Mouse (Mus musculus) left cerebral cortex, postnatal 36 days (tissue): Measurements from ENCODE around the gene Epo. TPM values are rescaled to one million over a fixed set of nuclear protein-coding genes. Genes with fewer than 3 reads are reported as not detected.

Experiments used
- DNase-seq, 2 experiments: peaks; one replicate each; pipeline ENCODE4 v3.0.0; 2021 to 2022; ENCODE audit warnings: low spot score in 2 of 2, mixed read lengths in 1 of 2
- intact Hi-C: fragments of 180-260 bp; cut with DNase I; formaldehyde crosslinking; loops from one replicate; pipeline ENCODE4 v1.15.1; 2025
- total RNA-seq, 2 experiments: library from RNA; stranded (reverse); gene quantifications; 2 replicates each; pipeline ENCODE4 v1.2.3; 2021

Gene Epo
- total RNA-seq: not detected

DNA sequence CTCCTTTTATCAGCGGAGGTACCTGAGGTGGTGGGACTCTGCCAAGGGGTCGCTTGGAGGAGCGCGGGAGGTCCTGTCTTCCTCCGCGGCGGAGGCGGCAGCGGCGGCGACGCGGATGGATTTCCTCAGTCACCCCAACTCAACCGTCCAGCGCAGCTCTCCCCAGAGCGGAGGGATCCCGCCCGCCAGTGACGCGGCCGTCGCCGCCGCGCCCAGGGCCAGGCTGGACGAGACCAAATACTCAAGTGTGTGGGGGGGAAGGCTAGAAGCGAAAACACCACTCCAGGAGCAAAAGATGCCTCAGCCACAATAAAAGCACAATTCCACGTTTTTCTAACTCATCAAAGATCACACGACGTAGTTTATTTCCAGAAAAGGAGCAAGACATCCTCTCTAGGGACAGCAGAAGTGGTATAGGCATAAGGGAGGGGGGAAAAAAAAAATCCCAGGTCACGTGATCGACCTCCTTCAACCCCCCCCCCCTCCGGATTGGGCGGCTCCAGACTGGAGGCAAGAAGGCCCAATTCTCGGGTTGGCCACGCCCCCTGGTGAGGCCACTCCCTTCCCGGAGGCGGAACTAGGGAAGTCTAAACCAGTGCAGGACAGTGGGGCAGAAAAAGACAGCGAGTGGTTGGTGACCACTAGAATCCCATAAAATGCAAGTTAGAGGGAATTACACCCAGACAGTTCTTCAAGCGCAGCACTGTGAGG lies at the start of gene Epo, which contains the start of gene Gnb2:
Gene Epo, minus strand, starts transcription at position 126 of the 711 bp plus-strand sequence.
Gene Gnb2, minus strand, starts transcription at position 394 of the 711 bp plus-strand sequence.
- peak; percentile 95 to 96 for DNase-seq
- intact Hi-C loops: loop anchor here (2.0 to 5.0 kb wide), 5 partner anchors 20 to 214 kb away; partner anchors contain the start of genes Actl6b, Mospd3, Pop7 and Tsc22d4

DNA sequence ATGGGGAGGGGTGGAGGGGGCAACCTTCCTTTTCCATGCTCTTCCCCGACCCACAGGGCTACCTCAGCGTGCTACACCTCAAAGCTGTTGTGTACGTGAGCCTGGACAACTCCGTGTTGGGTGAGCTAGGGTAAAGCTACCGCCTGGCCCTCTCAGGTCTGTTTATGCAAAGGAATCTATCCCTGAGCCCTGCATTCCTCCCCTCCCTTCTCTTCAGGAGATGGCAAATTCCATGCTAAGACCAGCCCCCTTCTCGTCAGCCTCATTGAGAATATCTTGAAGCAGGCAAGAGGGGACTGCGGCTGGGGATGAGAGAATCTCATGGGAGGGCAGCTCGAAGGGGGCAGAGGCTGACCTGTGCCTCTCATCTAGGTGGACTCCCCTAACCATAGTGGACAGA lies 49.7 kb upstream of the Epo start:
- intact Hi-C loops: loop anchor here (5.0 kb wide), 1 partner anchor 50 kb away; the partner anchor contains the start of genes Epo and Gnb2
- no peak for DNase-seq

DNA sequence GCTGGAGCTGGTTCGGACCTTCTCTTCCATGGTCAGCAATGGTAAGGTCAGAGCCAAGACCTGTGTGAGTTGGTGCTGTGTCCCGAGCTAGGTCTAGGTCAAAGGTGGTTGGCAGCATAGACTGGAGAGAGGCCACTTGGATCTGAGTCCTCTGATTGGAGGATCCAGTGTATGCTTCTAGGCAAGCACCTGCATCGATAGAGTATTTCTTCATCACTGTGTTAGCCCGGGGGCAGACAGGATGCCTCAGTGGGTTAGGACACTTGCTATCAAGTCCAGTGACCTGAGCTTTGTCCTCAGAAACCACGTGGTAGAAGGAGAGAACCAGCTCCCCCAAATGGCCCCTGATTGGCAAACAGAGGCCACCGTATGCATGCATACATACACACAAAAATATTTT lies 47.2 kb upstream of the Epo start:
- DNase-seq: no peak
- intact Hi-C loops: loop anchor here (5.0 kb wide), 1 partner anchor 48 kb away; the partner anchor contains the start of genes Epo and Gnb2

- intact Hi-C loops: no loop called here
- peak; percentile 63 to 64 for DNase-seq
Observed at GRCm38 (mm10) chr5:137574470-137574901, 41.4 kb upstream of the Epo start.

GRCm38 (mm10) chr5:137570691-137571586 lies 37.9 kb upstream of the Epo start:
- intact Hi-C loops: no loop called here

DNA sequence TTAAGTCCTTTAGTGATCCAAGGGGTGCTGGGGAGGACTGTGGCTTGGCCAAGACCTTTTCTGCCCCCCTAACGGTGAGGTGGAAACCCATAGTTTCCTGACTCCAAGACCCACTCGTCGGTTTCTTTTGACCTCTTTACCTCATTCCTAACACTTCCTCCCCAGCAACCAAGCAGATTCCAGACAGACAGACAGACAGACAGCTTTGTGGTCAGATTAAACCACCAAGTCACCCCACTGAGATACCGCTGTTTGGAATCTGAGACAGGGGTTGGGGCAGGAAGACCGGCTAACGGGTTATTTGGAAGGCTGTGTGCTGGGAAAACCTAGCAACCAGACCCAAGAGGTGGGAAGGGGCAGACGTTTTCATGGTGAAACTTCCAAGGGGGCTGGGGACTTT lies 37.1 kb upstream of the Epo start:
- no peak for DNase-seq
- intact Hi-C loops: no loop called here

More at GRCm38 (mm10) chr5:137570691-137571586, 37.9 kb upstream of the Epo start:
- DNase-seq: no peak

GRCm38 (mm10) chr5:137569665-137570064 lies 36.6 kb upstream of the Epo start, which contains the start of gene Tfr2:
Gene Tfr2 (plus strand): TSS chr5:137569840.
- no peak for DNase-seq
- intact Hi-C loops: no loop called here

- intact Hi-C loops: no loop called here
- no peak for DNase-seq
Observed at GRCm38 (mm10) chr5:137569031-137569430, 36.0 kb upstream of the Epo start.

DNA sequence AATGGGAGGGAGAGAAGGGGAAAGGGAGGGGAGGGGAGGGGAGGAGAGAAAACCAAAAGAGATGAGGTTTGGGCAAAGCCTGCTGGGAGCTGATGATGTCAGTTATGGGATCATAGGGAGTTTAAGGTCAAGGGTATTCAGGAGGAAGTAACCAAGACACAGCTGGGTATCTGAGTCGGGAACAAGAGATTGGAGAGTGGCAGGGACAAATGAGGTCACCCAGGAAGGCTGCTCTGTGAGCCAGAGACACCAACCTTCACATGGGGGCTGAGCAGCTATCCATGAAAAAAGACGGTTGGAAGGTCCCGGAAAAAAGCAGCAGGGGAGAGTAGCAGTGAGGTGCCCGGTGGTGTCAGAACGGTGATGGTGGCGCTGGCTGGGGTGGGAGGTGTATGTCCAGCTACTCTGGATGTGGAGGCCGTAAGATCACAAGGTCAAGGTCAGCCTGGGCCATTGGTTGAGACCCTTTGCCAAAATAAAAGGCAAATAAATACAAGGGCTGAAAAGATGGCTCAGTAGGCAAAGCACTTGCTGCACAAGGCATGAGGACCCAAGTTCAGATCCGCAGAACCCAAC lies 35.3 kb upstream of the Epo start:
- no peak for DNase-seq
- intact Hi-C loops: no loop called here

- intact Hi-C loops: no loop called here
- no peak for DNase-seq
Observed at GRCm38 (mm10) chr5:137566416-137566815, 33.4 kb upstream of the Epo start.

DNA sequence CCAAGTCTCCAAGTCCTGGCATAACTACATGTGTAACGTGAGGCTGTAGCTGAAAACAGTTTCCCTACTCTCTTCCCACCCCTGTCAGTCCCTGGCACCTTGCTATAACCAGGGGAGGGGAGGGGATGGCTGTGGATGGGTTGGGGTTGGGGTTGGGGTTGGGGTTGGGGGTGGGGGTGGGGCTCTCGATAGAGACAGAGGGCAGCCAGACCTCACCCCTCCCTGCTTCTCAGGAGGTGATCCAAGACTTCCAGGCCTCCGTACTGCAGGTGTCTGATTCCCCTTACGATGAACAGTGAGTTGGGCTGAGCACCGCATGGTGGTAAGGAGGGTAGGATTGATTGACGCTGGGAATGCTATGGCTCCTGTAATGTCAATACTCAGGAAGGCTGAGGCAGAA lies 32.7 kb upstream of the Epo start:
- intact Hi-C loops: no loop called here
- DNase-seq: no peak

GRCm38 (mm10) chr5:137562965-137563364 lies 29.9 kb upstream of the Epo start:
- intact Hi-C loops: no loop called here

GRCm38 (mm10) chr5:137561556-137561955 lies 28.5 kb upstream of the Epo start:
- intact Hi-C loops: no loop called here
- DNase-seq: no peak

More at GRCm38 (mm10) chr5:137562965-137563364, 29.9 kb upstream of the Epo start:
- DNase-seq: peak; percentile 49 to 62

GRCm38 (mm10) chr5:137553898-137554297 lies 20.9 kb upstream of the Epo start:
- DNase-seq: peak in 1 of 2 experiments; percentile 9
- intact Hi-C loops: loop anchor here (2.0 kb wide), 1 partner anchor 21 kb away; the partner anchor contains the start of genes Epo and Gnb2

GRCm38 (mm10) chr5:137553411-137553837 lies 20.4 kb upstream of the Epo start, which contains the start of gene Actl6b:
Gene Actl6b (plus strand): TSS chr5:137553517.
- intact Hi-C loops: loop anchor here (2.0 kb wide), 1 partner anchor 21 kb away; the partner anchor contains the start of genes Epo and Gnb2
- DNase-seq: peak; percentile 89 to 91

DNA sequence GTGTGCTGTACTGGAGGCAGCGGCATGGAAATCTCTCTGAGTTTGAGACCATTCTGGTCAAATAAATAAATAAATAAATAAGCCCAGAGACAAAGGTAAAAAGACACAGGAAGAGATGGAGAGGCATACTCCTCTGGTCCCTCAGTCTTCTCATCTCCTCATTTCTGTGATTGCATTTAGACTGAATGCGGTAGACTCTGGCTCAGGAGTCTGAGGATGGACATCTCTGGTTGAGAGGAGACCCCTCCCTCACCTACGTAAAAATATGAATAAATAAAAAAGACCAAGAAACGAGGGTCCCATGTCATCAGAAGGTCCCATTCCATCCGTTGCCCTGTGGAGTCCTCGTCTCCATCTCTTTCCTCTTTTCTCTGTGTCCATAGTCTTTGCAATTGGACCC lies 20.0 kb upstream of the Epo start:
- no peak for DNase-seq
- intact Hi-C loops: loop anchor here (2.0 kb wide), 1 partner anchor 20 kb away; the partner anchor contains the start of genes Epo and Gnb2

DNA sequence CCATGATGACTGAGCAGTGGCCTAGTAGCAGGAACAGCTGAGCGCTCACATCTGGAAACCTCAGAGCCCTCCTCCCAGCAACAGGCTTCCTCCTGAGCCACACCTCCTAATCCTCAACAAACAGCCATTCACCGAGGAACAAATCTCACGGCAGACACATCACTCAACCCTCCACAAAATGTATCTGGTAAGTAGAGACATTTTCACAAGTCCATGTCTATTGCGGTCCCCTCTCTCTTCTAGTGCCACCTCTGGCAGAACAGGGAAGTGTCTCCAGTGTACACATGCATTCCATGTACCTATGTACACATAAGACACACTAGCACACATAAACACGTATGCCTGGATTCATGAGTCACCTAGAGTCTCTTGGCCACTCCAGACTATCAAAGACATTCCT lies 18.1 kb upstream of the Epo start:
- intact Hi-C loops: no loop called here
- DNase-seq: no peak

- DNase-seq: no peak
- intact Hi-C loops: no loop called here
Observed at GRCm38 (mm10) chr5:137549840-137550239, 16.8 kb upstream of the Epo start.

- intact Hi-C loops: no loop called here
Observed at GRCm38 (mm10) chr5:137545596-137545995, 12.6 kb upstream of the Epo start.

More at GRCm38 (mm10) chr5:137545596-137545995, 12.6 kb upstream of the Epo start:
- no peak for DNase-seq
